Mouse (Mus musculus): ENCODE measurements around the gene Shc3. TPM values are rescaled to one million over a fixed set of nuclear protein-coding genes. Genes with fewer than 3 reads are reported as not detected.

The Shc3 gene
- polyA plus RNA-seq, 1 experiment from 2014 or later = 5.2 TPM

DNA sequence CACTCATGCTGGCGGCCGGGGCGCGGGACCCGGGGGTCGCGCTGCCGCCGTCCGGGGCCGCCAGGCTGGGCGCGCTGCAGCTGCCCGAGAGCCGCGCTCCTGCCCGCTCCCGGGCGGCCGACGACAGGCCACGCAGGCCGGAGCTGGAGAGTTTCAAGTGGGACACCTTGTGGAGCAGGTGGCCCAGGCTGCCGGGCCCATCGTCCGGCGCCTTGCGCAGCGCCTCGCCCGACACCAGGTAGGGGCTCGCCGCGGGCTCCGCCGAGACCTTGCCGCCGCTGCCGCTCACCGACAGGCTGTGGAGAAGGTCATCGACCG, 2.2 kb downstream of the Shc3 start:
- no peak for ATAC-seq
- H3K9me3 ChIP-seq (replicated peaks) = no peaks in the 10 kb centered on the region
- peak overlapping the region; percentile 69 for H3K4me3 ChIP-seq
- H3K9ac ChIP-seq = peak overlapping the region; percentile 89
- no peak overlapping the region for H3K27ac ChIP-seq
- no peaks in the 10 kb centered on the region for H3K36me3 ChIP-seq (ENCODE audit: poor library complexity, severe bottlenecking)
- H3K4me1 ChIP-seq = peaks cover 56% of the 10 kb centered on the region
- 1% methylated on average over 19 of the region's 42 CpGs for WGBS
- H3K4me2 ChIP-seq = peak overlapping the region; percentile 83
- H3K27me3 ChIP-seq = peaks cover 31% of the 10 kb centered on the region

DNA sequence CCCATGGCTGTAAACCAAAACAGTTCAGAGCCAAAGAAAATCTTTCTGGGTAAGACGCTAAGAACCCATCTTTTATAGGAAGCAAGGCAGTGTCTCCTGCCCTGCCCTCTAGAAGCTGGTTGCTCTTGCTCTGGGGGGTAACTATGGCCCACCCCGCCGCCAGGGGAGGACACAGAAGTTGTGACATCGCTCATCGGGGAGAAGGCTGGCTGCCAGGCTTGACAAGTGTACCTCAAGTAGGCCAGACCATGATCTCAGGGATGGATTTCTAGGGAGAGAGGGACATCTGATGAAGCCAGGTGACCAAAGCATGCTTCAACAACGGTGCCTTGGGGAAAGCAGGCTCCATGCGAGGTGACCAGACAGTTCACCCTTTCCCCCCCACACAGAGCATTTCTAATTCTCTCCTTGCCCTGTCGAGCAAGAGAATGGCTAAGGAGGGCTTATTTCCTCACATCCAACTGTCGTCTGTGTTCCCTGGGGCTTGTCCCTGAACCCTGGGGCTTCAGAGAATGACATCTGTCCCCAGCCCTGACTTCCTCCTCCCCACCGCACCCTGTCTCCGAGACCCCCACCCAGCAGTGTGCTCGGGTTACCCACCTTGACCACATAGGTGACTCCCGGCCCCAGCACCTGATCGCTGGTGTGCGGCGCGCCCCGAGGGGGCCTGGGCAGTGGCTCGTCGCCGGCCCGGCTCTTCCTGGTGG, 2.7 kb downstream of the Shc3 start:
- 6% methylated on average over 18 of the region's 22 CpGs for WGBS
- peaks cover 31% of the 10 kb centered on the region for H3K27me3 ChIP-seq
- ATAC-seq = no peak

DNA sequence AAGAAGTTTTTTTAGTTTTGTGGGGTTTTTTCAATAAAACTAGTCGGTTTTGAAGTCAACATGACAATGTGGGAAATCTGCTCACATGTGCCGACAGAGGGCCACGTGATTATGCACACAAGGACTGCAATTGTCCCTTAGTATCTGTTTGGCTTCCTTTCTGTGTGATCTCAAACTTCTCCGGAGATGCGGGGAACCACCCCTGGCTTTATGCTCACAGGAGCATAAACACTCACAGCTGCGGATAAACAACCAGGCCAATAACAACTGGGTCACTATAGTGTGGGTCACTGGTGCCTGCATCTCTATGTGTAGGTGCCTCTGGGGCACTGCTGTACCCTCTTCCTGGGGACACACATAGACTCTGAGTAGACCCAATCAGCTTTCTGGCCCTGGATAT, 4.5 kb downstream of the Shc3 start:
- Histone ChIP-seq H3K27me3 (peaks cover 27% of the 10 kb centered on the region), H3K27ac (no peak overlapping the region), H3K36me3 (ENCODE audit: poor library complexity, severe bottlenecking) (no peaks in the 10 kb centered on the region), H3K9me3 (replicated peaks) (no peaks in the 10 kb centered on the region), H3K4me1 (peaks cover 43% of the 10 kb centered on the region), H3K9ac (0 out of 2 replicates have a peak overlapping the region, but pooled peaks have one; percentile 27), H3K4me2 (peak overlapping the region; percentile 83), H3K4me3 (peak overlapping the region; percentile 69)
- WGBS = 81% methylated on average over 6 of the region's 6 CpGs
- ATAC-seq = no peak

More for the DNA sequence above, 2.7 kb downstream of the Shc3 start:
- Histone ChIP-seq H3K4me3 (peak overlapping the region; percentile 69), H3K4me1 (peaks cover 56% of the 10 kb centered on the region), H3K9me3 (replicated peaks) (no peaks in the 10 kb centered on the region), H3K9ac (peak overlapping the region; percentile 89), H3K27ac (no peak overlapping the region), H3K4me2 (peak overlapping the region; percentile 83), H3K36me3 (ENCODE audit: poor library complexity, severe bottlenecking) (no peaks in the 10 kb centered on the region)

DNA sequence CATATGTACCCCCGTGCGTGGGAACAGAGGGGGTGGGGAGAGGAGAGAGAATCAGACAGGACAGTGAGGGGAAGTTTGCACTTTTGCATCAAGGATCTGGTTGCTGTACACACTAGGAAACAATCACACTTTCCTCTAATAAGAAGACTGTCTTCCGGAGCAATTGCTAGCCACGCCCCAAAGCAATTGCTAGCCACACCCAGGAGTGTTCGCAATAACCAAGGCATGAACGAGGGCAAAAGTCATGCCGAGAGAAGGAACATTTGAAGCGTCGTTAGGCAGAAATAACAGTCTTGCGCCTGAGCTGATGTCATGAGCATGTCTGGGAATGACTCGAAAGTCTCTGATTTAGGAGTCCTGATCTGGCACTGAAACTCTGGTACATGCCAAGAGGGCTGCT, 15.9 kb downstream of the Shc3 start:
- Histone ChIP-seq H3K4me2 (no peak overlapping the region), H3K27ac (no peak overlapping the region), H3K36me3 (ENCODE audit: poor library complexity, severe bottlenecking) (no peaks in the 10 kb centered on the region), H3K9me3 (replicated peaks) (no peaks in the 10 kb centered on the region), H3K9ac (no peak overlapping the region), H3K27me3 (no peaks in the 10 kb centered on the region), H3K4me3 (no peak overlapping the region), H3K4me1 (peaks cover 23% of the 10 kb centered on the region)
- WGBS = 88% methylated on average over 11 of the region's 11 CpGs
- no peak for ATAC-seq

DNA sequence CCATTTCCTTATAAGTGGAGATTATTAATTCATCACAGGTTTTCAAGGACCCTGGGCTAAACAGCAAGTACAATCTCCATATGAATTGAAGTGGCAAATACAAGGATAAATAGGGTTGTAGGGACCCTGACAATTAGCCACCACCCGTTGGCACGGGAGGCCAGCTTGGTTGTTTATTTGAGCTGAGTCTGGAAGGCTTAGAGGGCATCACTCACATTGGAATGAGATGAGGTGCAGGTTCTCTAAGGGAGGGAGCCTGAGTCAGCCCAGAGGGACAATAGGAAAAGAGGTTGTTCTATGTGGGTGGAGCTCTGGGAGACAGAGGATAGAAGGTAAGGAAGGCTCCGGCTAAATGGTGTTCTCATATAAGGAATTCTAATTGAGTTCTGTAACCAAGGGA, 17.0 kb downstream of the Shc3 start:
- no peaks in the 10 kb centered on the region for H3K27me3 ChIP-seq
- ATAC-seq = peak; percentile 74

DNA sequence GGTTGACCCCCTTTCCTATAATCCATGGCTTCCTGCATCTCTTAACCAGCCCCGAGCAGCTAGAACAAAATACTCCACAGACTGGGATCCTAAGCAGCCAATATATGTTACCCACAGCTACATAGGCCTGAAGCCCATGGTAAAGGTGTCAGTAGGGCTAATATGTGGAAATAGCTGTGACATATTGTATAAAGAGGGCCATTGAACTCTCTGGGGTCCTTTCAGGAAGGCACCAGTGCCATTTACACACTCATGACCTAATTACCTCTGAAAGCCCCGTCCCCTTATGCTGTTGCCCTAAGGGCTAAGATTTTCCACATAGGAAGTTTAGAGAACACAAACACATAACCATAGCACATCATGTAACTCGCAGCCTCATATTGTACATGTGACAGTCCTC, 17.4 kb downstream of the Shc3 start:
- H3K27ac ChIP-seq = no peak overlapping the region
- H3K4me1 ChIP-seq = peaks cover 23% of the 10 kb centered on the region
- H3K9ac ChIP-seq = no peak overlapping the region
- 48% methylated on average over 3 of the region's 3 CpGs for WGBS
- no peaks in the 10 kb centered on the region for H3K27me3 ChIP-seq
- H3K36me3 ChIP-seq (ENCODE audit: poor library complexity, severe bottlenecking) = no peaks in the 10 kb centered on the region
- H3K4me3 ChIP-seq = no peak overlapping the region
- peak; percentile 79 for ATAC-seq
- H3K4me2 ChIP-seq = no peak overlapping the region
- no peaks in the 10 kb centered on the region for H3K9me3 ChIP-seq (replicated peaks)

More for the DNA sequence above, 17.0 kb downstream of the Shc3 start:
- Histone ChIP-seq H3K4me1 (peaks cover 23% of the 10 kb centered on the region), H3K4me3 (no peak overlapping the region), H3K4me2 (no peak overlapping the region), H3K27ac (no peak overlapping the region), H3K9ac (no peak overlapping the region), H3K9me3 (replicated peaks) (no peaks in the 10 kb centered on the region), H3K36me3 (ENCODE audit: poor library complexity, severe bottlenecking) (no peaks in the 10 kb centered on the region)
- WGBS = 29% methylated on average over 3 of the region's 3 CpGs

DNA sequence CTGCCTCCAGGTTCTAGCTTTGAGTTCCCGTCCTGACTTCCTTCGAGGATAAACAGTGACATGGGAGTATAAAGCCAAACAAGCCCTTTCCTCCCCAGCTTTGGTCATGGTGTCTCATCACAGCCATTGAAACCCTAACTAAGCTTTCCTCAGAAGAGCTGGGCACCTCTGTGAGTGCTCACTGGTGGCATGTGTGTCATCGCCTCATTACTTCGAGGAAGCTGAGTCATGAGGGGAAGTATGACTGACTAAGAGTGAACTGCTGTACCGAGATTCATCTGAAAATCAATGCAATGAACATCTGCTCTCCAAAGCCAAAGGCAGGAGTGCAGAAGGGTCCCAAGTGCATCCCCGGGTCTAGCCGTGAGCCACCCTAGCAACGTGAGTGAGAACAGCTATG, 29.4 kb downstream of the Shc3 start:
- ATAC-seq = no peak
- WGBS = 95% methylated on average over 8 of the region's 8 CpGs
- Histone ChIP-seq H3K4me3 (no peak overlapping the region), H3K27ac (no peak overlapping the region), H3K27me3 (no peaks in the 10 kb centered on the region), H3K9me3 (replicated peaks) (no peaks in the 10 kb centered on the region), H3K4me2 (no peak overlapping the region), H3K36me3 (ENCODE audit: poor library complexity, severe bottlenecking) (0 out of 2 replicates have a peak, but pooled peaks cover 3% of the 10 kb centered on the region), H3K4me1 (no peaks in the 10 kb centered on the region), H3K9ac (no peak overlapping the region)

DNA sequence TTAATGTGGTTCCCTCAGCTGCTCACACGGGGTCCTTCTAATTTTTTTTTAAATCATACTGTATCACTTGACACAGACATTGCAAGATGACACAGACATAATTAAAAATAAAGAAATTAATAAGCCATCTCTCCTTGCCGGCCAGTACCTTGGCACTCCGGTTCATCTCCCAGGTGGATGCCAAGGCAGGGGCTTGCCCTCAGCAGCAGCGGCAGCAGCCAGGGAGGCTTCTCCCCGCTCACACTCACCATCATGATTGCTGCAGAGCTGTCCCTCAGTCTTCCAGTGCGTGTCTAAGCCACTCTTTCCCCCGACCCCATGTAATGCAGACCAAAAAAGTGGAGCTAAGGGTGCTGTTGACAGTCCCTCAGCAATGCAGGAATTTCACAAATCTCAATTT, 33.9 kb downstream of the Shc3 start:
- no peak overlapping the region for H3K4me3 ChIP-seq
- no peaks in the 10 kb centered on the region for H3K36me3 ChIP-seq (ENCODE audit: poor library complexity, severe bottlenecking)
- H3K4me2 ChIP-seq = no peak overlapping the region
- H3K27ac ChIP-seq = no peak overlapping the region
- no peak for ATAC-seq
- WGBS = 87% methylated on average over 7 of the region's 7 CpGs
- no peaks in the 10 kb centered on the region for H3K27me3 ChIP-seq
- H3K9me3 ChIP-seq (replicated peaks) = no peaks in the 10 kb centered on the region
- H3K9ac ChIP-seq = no peak overlapping the region
- no peaks in the 10 kb centered on the region for H3K4me1 ChIP-seq

DNA sequence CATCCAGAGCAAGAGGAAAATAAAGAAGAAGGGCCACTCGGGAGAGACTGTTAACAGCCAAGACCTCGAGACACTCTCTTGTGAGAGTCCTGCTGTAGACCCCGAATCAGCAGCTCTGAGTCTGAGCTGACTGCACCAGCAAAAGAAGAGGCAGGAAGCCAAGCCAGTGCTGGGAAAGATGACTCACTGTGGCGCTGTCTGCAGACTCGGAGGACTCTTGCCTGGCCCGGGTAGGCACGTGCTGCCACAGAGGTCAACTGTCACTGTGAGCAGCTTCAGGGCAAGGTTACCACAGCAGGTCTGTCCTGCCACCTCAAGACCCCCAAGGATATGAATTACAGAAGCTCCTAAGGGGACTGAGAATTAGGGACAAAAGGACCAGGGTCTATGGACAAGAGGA, 42.7 kb downstream of the Shc3 start:
- ATAC-seq = no peak
- no peak overlapping the region for H3K9ac ChIP-seq
- H3K36me3 ChIP-seq (ENCODE audit: poor library complexity, severe bottlenecking) = no peaks in the 10 kb centered on the region
- H3K27me3 ChIP-seq = no peaks in the 10 kb centered on the region
- H3K4me3 ChIP-seq = no peak overlapping the region
- WGBS = 71% methylated on average over 7 of the region's 7 CpGs
- H3K9me3 ChIP-seq (replicated peaks) = no peaks in the 10 kb centered on the region
- H3K4me2 ChIP-seq = no peak overlapping the region
- H3K4me1 ChIP-seq = no peaks in the 10 kb centered on the region
- H3K27ac ChIP-seq = no peak overlapping the region

DNA sequence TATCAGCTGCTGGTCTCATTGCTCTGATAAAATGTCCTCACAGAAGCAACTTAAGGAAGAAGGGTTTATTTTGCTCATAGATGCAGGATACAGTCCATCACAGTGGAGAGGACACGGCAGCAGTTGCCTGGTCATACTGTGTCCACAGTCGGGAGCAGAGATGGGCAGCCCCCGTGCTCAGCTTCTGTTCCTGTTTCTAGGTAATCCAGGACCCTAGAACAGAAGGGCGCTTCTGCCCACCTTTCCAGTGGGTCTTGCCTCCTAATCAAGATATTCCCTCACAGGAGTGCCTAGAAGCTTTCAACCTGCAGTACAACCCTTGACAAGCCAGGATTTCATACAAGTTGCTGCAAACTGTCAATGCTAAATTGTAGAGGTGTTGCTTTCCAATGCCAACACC, 44.9 kb downstream of the Shc3 start:
- Histone ChIP-seq H3K4me2 (no peak overlapping the region), H3K27me3 (no peaks in the 10 kb centered on the region), H3K4me1 (no peaks in the 10 kb centered on the region), H3K36me3 (ENCODE audit: poor library complexity, severe bottlenecking) (no peaks in the 10 kb centered on the region), H3K9ac (no peak overlapping the region), H3K4me3 (no peak overlapping the region), H3K9me3 (replicated peaks) (no peaks in the 10 kb centered on the region), H3K27ac (no peak overlapping the region)
- 90% methylated on average over 4 of the region's 4 CpGs for WGBS
- ATAC-seq = no peak

DNA sequence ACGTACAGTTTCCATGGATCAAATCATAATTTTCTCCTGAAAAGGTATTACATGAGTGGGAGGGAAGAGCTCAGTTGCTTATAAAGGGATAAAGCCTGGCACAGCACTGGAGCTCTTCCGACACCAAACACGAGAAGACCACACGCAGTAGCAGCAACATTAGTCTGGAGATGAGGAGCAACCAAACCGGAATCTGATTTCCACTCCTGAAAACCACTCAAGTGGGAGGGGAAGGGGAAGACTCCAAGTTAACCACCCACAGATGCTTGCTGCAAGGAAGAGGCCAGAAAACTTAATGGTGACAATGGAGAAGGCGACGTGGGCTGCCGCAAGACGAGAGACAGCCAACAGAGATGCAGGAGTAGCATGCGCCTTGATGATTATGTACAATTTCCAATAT, 45.9 kb downstream of the Shc3 start:
- H3K9ac ChIP-seq = no peak overlapping the region
- H3K4me1 ChIP-seq = no peaks in the 10 kb centered on the region
- no peaks in the 10 kb centered on the region for H3K9me3 ChIP-seq (replicated peaks)
- no peak overlapping the region for H3K4me2 ChIP-seq
- WGBS = 96% methylated on average over 10 of the region's 10 CpGs
- H3K36me3 ChIP-seq (ENCODE audit: poor library complexity, severe bottlenecking) = no peaks in the 10 kb centered on the region
- no peak overlapping the region for H3K27ac ChIP-seq
- ATAC-seq = no peak
- no peaks in the 10 kb centered on the region for H3K27me3 ChIP-seq
- H3K4me3 ChIP-seq = no peak overlapping the region

DNA sequence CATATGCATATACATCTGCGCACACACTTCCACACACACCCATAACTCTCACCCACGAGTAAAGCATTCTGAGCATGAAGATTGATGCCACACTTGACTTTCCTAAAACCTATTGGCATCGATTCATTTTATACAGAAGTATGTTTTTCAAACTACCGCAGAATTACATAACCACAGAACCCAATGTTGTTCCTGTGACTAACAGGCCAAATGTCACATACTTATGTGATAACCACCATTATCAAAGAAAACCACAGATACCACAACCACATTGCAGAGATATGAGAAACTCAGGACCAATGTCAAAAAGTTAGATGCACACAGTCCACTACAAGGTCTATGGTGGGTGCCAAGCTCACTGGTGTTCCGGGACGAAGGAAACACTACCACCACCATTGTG, 50.3 kb downstream of the Shc3 start:
- Histone ChIP-seq H3K9me3 (replicated peaks) (no peaks in the 10 kb centered on the region), H3K9ac (no peak overlapping the region), H3K4me2 (no peak overlapping the region), H3K4me1 (no peaks in the 10 kb centered on the region), H3K27me3 (no peaks in the 10 kb centered on the region), H3K4me3 (no peak overlapping the region), H3K36me3 (ENCODE audit: poor library complexity, severe bottlenecking) (no peaks in the 10 kb centered on the region), H3K27ac (no peak overlapping the region)
- no peak for ATAC-seq
- WGBS = 93% methylated on average over 6 of the region's 6 CpGs

DNA sequence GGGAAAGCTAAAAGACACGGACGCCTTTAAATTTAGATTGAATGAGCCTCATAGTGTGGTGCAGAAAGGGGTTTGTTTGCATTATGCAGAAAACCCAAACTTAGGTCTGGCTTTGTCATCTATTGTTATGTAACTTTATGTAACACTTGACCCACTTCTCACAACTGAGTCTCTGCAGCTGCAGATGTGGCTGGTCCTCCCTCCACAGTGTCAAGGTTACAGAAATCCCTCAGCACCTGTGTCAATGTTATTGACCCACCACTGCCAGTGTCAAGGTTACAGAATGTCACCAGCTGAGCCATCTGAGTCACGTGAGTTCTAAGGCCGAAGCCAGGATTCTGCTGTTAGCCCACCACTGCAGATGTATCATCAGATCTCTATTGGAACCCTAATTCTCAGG, 51.3 kb downstream of the Shc3 start:
- H3K27me3 ChIP-seq = no peaks in the 10 kb centered on the region
- H3K4me3 ChIP-seq = no peak overlapping the region
- no peaks in the 10 kb centered on the region for H3K36me3 ChIP-seq (ENCODE audit: poor library complexity, severe bottlenecking)
- H3K4me2 ChIP-seq = no peak overlapping the region
- no peak for ATAC-seq
- no peak overlapping the region for H3K27ac ChIP-seq
- no peak overlapping the region for H3K9ac ChIP-seq
- no peaks in the 10 kb centered on the region for H3K4me1 ChIP-seq
- H3K9me3 ChIP-seq (replicated peaks) = no peaks in the 10 kb centered on the region
- 81% methylated on average over 4 of the region's 4 CpGs for WGBS
